Mouse (Mus musculus) CH12.LX (cell line): ENCODE data around the gene Olfr681. TPM values are rescaled to one million over a fixed set of nuclear protein-coding genes. Genes with fewer than 3 reads are reported as not detected.

ENCODE experiments used
- DNase-seq: peaks from one replicate; pipeline ENCODE4 v3.0.0-alpha.2; 2013; ENCODE audit errors: extremely low read depth
- H3K27ac ChIP-seq: 2 replicates; pipeline ENCODE4 v1.5.1; 2012; ENCODE audit warnings: low read depth, mild to moderate bottlenecking, control low read depth, moderate library complexity; ENCODE audit not compliant: insufficient read depth
- H3K27me3 ChIP-seq: replicated peaks from 2 replicates; pipeline ENCODE3; 2012; ENCODE audit warnings: inconsistent platforms
- H3K36me3 ChIP-seq, 2 experiments: replicated peaks in 1 of 2; 2 replicates each; pipeline versions ENCODE3 to v1.6.1; 2012; ENCODE audit warnings: inconsistent platforms in 1 of 2, low read length in 1 of 2, mild to moderate bottlenecking in 1 of 2, mixed read lengths in 1 of 2, moderate library complexity in 1 of 2; ENCODE audit not compliant: control insufficient read depth in 1 of 2, insufficient read depth in 1 of 2
- H3K4me1 ChIP-seq, 2 experiments: 2 replicates each; pipeline ENCODE4 v1.6.1; 2012; ENCODE audit warnings: inconsistent platforms in 1 of 2, moderate library complexity in 1 of 2; ENCODE audit not compliant: insufficient read depth in 2 of 2, control insufficient read depth in 1 of 2
- H3K4me2 ChIP-seq: 2 replicates; pipeline ENCODE4 v1.6.1; 2012; ENCODE audit warnings: low read depth, mild to moderate bottlenecking, control low read depth; ENCODE audit not compliant: poor library complexity, insufficient read depth, severe bottlenecking
- H3K4me3 ChIP-seq, 3 experiments: fragments of 150-350 bp in 1 of 3; sonication (generic) in 1 of 3; replicated peaks in 1 of 3; 2 replicates each; pipeline versions ENCODE3 to v1.5.1; 2011 to 2012; ENCODE audit warnings: low read depth in 2 of 3, low read length in 2 of 3, mild to moderate bottlenecking in 2 of 3, moderate library complexity in 2 of 3, control low read depth in 1 of 3, improper control_type of control experiment in 1 of 3, inconsistent platforms in 1 of 3, mixed read lengths in 1 of 3; ENCODE audit not compliant: poor library complexity in 1 of 3
- H3K79me2 ChIP-seq: replicated peaks from 2 replicates; pipeline ENCODE4 v1.6.1; 2012; ENCODE audit warnings: mild to moderate bottlenecking, moderate library complexity; ENCODE audit not compliant: control insufficient read depth, poor library complexity, insufficient read depth, severe bottlenecking; ENCODE audit errors: extremely low read depth
- H3K9ac ChIP-seq: 2 replicates; pipeline ENCODE4 v1.6.1; 2012; ENCODE audit warnings: low read depth, mild to moderate bottlenecking, control low read depth, moderate library complexity; ENCODE audit not compliant: insufficient read depth
- H3K9me3 ChIP-seq: replicated peaks from 2 replicates; pipeline ENCODE3; 2012; ENCODE audit warnings: low read length, inconsistent platforms, mixed read lengths
- CTCF ChIP-seq, 2 experiments: IDR thresholded peaks in 1 of 2; conservative IDR thresholded peaks in 1 of 2; 2 replicates each; pipeline ENCODE4 v1.5.1; 2011 to 2012; ENCODE audit warnings: low read depth in 2 of 2, low read length in 2 of 2, improper control_type of control experiment in 1 of 2, inconsistent platforms in 1 of 2, mild to moderate bottlenecking in 1 of 2, moderate library complexity in 1 of 2
- E2F4 ChIP-seq: IDR thresholded peaks from 2 replicates; pipeline ENCODE4 v1.6.1; 2011; ENCODE audit warnings: low read depth, low read length, improper control_type of control experiment; ENCODE audit not compliant: insufficient replicate concordance
- ELF1 ChIP-seq: IDR thresholded peaks from 2 replicates; pipeline ENCODE4 v1.6.1; 2014; ENCODE audit warnings: low read depth, mild to moderate bottlenecking, inconsistent platforms, low read length, improper control_type of control experiment
- EP300 ChIP-seq: IDR thresholded peaks from 2 replicates; pipeline ENCODE4 v1.6.1; 2011; ENCODE audit warnings: low read length, improper control_type of control experiment
- GABPA ChIP-seq: IDR thresholded peaks from 2 replicates; pipeline ENCODE4 v1.6.1; 2012; ENCODE audit warnings: low read depth, low read length, improper control_type of control experiment, inconsistent platforms; ENCODE audit not compliant: insufficient replicate concordance
- IRF4 ChIP-seq: IDR thresholded peaks from 2 replicates; pipeline ENCODE4 v1.6.1; 2014; ENCODE audit warnings: low read depth, mild to moderate bottlenecking, inconsistent platforms, low read length, improper control_type of control experiment
- JUN ChIP-seq: IDR thresholded peaks from 2 replicates; pipeline ENCODE4 v1.6.1; 2011; ENCODE audit warnings: low read depth, mild to moderate bottlenecking, low read length, improper control_type of control experiment, moderate library complexity; ENCODE audit not compliant: insufficient read depth
- JUND ChIP-seq: conservative IDR thresholded peaks from 2 replicates; pipeline ENCODE4 v1.6.1; 2011; ENCODE audit warnings: low read depth, low read length, improper control_type of control experiment
- KAT2A ChIP-seq: IDR thresholded peaks from 2 replicates; pipeline ENCODE4 v1.6.1; 2012; ENCODE audit warnings: low read length, improper control_type of control experiment, inconsistent platforms; ENCODE audit not compliant: insufficient replicate concordance
- MAX ChIP-seq: IDR thresholded peaks from 2 replicates; pipeline ENCODE4 v1.6.1; 2011; ENCODE audit warnings: low read length, improper control_type of control experiment
- MXI1 ChIP-seq: IDR thresholded peaks from 2 replicates; pipeline ENCODE4 v1.6.1; 2011; ENCODE audit warnings: mild to moderate bottlenecking, low read depth, low read length, improper control_type of control experiment
- MYC ChIP-seq: IDR thresholded peaks from 2 replicates; pipeline ENCODE4 v1.6.1; 2011; ENCODE audit warnings: low read depth, mild to moderate bottlenecking, improper control_type of control experiment, low read length
- NELFE ChIP-seq: IDR thresholded peaks from 2 replicates; pipeline ENCODE4 v1.6.1; 2011; ENCODE audit warnings: low read depth, low read length, improper control_type of control experiment
- NRF1 ChIP-seq: IDR thresholded peaks from 2 replicates; pipeline ENCODE4 v1.6.1; 2014; ENCODE audit warnings: low read depth, mild to moderate bottlenecking, inconsistent platforms, low read length, improper control_type of control experiment, moderate library complexity
- PAX5 ChIP-seq: IDR thresholded peaks from 2 replicates; pipeline ENCODE4 v1.6.1; 2012; ENCODE audit warnings: low read length, inconsistent platforms, mixed read lengths
- POLR2A ChIP-seq: IDR thresholded peaks from 2 replicates; pipeline ENCODE4 v1.6.1; 2011; ENCODE audit warnings: low read depth, mild to moderate bottlenecking, improper control_type of control experiment, low read length
- POLR2AphosphoS2 ChIP-seq: IDR thresholded peaks from 2 replicates; pipeline ENCODE4 v1.6.1; 2011; ENCODE audit warnings: low read depth, low read length, improper control_type of control experiment
- RAD21 ChIP-seq: IDR thresholded peaks from 2 replicates; pipeline ENCODE4 v1.6.1; 2011; ENCODE audit warnings: low read depth, mild to moderate bottlenecking, low read length, improper control_type of control experiment, moderate library complexity
- SMC3 ChIP-seq: IDR thresholded peaks from 2 replicates; pipeline ENCODE4 v1.6.1; 2011; ENCODE audit warnings: low read depth, low read length, improper control_type of control experiment
- TBP ChIP-seq: conservative IDR thresholded peaks from 2 replicates; pipeline ENCODE4 v1.6.1; 2011; ENCODE audit warnings: low read depth, low read length, improper control_type of control experiment
- UBTF ChIP-seq: IDR thresholded peaks from 2 replicates; pipeline ENCODE4 v1.6.1; 2012; ENCODE audit warnings: low read depth, mild to moderate bottlenecking, inconsistent platforms, low read length, improper control_type of control experiment, moderate library complexity
- USF1 ChIP-seq: IDR thresholded peaks from 2 replicates; pipeline ENCODE4 v1.6.1; 2014; ENCODE audit warnings: low read depth, mild to moderate bottlenecking, inconsistent platforms, low read length, improper control_type of control experiment
- USF2 ChIP-seq: conservative IDR thresholded peaks from 2 replicates; pipeline ENCODE4 v1.6.1; 2011; ENCODE audit warnings: low read depth, low read length, improper control_type of control experiment
- ZMIZ1 ChIP-seq: IDR thresholded peaks from 2 replicates; pipeline ENCODE4 v1.6.1; 2012; ENCODE audit warnings: low read depth, mild to moderate bottlenecking, inconsistent platforms, low read length, improper control_type of control experiment
- ZNF384 ChIP-seq: IDR thresholded peaks from 2 replicates; pipeline ENCODE4 v1.6.1; 2012; ENCODE audit warnings: low read depth, low read length, improper control_type of control experiment, inconsistent platforms
- dilution Hi-C: fragments of 300-500 bp; cut with MboI; formaldehyde crosslinking; loops from 2 replicates; pipeline ENCODE4 v1.14.3; 2020; ENCODE audit warnings: low sequenced_read_pairs; ENCODE audit not compliant: extremely low pct_unique_long_range_greater_than_20kb, extremely low pct_ligation_motif_present
- in situ Hi-C: fragments of 300-500 bp; cut with MboI; formaldehyde crosslinking; loops from 3 replicates; pipeline ENCODE4 v1.14.3; 2019; ENCODE audit warnings: low sequenced_read_pairs, low pct_ligation_motif_present, low pct_unique_long_range_greater_than_20kb, mixed read lengths
- polyA plus RNA-seq: library from polyadenylated mRNA; unstranded; fragments of >175 nt; gene quantifications from 2 replicates; pipeline ENCODE4 v1.2.1, GENCODE M21; 2012; ENCODE audit warnings: low read depth; ENCODE audit not compliant: insufficient read length
- total RNA-seq, 2 experiments: library from RNA; depleted of rRNA; stranded (reverse); fragments of 300-350 nt in 1 of 2; fragments of >200 nt in 1 of 2; gene quantifications; 2 replicates each; pipeline ENCODE4 v1.2.3; 2012 to 2014

Olfr681 gene
- total and polyA plus RNA-seq, 3 experiments: not detected

DNA sequence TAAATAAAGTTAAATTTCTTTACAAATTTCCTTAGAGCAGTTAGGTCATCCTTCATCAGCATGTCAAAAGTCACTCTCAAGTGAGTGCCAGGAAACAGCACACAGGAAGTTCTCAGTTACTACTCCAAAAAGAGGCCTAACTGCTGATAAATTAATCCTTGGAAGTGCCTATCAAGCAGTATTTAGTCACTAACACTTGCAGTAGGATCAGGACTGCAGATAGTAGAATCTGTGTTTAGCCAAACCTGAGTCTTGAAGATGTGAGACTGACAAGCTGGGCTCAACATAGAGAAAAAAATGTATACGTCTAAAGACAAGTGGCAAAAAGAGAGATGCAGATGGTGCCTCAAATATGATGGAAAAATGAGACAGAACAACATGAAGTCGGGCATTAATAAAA, 24.6 kb downstream of the Olfr681 start:
- H3K27me3 ChIP-seq: no peaks in the 10 kb centered on the region
- dilution Hi-C loops: no loop called here
- no peak for TF ChIP-seq E2F4
- no peak for TF ChIP-seq USF1
- TF ChIP-seq IRF4: no peak
- no peak for TF ChIP-seq NRF1
- no peak for TF ChIP-seq EP300
- no peak for TF ChIP-seq MAX
- TF ChIP-seq JUND: no peak
- TF ChIP-seq MXI1: no peak
- TF ChIP-seq RAD21: no peak
- no peak for TF ChIP-seq ELF1
- TF ChIP-seq SMC3: no peak
- TF ChIP-seq POLR2A: no peak
- TF ChIP-seq CTCF (conservative IDR thresholded peaks at IDR 0.05 in 1 of 2, IDR thresholded peaks at IDR 0.05 in 1 of 2; ENCODE audit: low read depth in 2 of 2, low read length in 2 of 2): no peak
- no peak for TF ChIP-seq TBP
- TF ChIP-seq KAT2A: no peak
- no peak for TF ChIP-seq GABPA
- no peak for TF ChIP-seq POLR2AphosphoS2
- TF ChIP-seq, all 38 proteins: peak for 0
- H3K36me3 ChIP-seq: no peaks in the 10 kb centered on the region
- no peaks in the 10 kb centered on the region for H3K9me3 ChIP-seq
- no peak overlapping the region for H3K27ac ChIP-seq
- no peaks in the 10 kb centered on the region for H3K4me1 ChIP-seq
- in situ Hi-C loops: no loop called here
- DNase-seq: no peak
- no peaks in the 10 kb centered on the region for H3K79me2 ChIP-seq
- H3K4me3 ChIP-seq: no peak overlapping the region
- H3K9ac ChIP-seq: no peak overlapping the region
- no peak overlapping the region for H3K4me2 ChIP-seq

- dilution Hi-C loops (no loop called here), in situ Hi-C loops (no loop called here)
- no peak within 1 kb of the TSS for H3K4me2 ChIP-seq
- TF ChIP-seq ELF1 (no peak), NELFE (no peak), POLR2A (no peak), PAX5 (no peak), TBP (no peak), EP300 (no peak), SMC3 (no peak), UBTF (no peak), USF2 (no peak), ZNF384 (no peak), JUN (no peak), MAX (no peak), KAT2A (no peak), RAD21 (no peak), ZMIZ1 (no peak), E2F4 (no peak), MYC (no peak), POLR2AphosphoS2 (no peak)
- no peaks in the 10 kb centered on the region for H3K9me3 ChIP-seq
- H3K36me3 ChIP-seq: no peaks in the 10 kb centered on the region
- no peaks in the 10 kb centered on the region for H3K27me3 ChIP-seq
- H3K9ac ChIP-seq: no peak within 1 kb of the TSS
- H3K4me1 ChIP-seq: no peaks in the 10 kb centered on the region
- no peaks in the 10 kb centered on the region for H3K79me2 ChIP-seq
- DNase-seq: no peak
- no peak within 1 kb of the TSS for H3K27ac ChIP-seq
- H3K4me3 ChIP-seq: no peak within 1 kb of the TSS
Measured at GRCm38 (mm10) chr7:105146912-105147311, 30.3 kb downstream of the Olfr681 start, which contains the start of gene Olfr683. TSS of gene Olfr683 (minus strand) at chr7:105147012.
